Mouse (Mus musculus) layer of hippocampus, adult 8-10 months (tissue): Measurements from ENCODE around the gene Gclm. TPM values are rescaled to one million over a fixed set of nuclear protein-coding genes. Genes with fewer than 3 reads are reported as not detected.
"Not testable (repeated sequence)": the region's sequence is repeated elsewhere in the genome, so short reads cannot be mapped to it uniquely, and the experiment has no call there.

Source experiments
- DNase-seq, 2 experiments: peaks; one replicate each; pipeline ENCODE4 v3.0.0; 2022; ENCODE audit warnings: low spot score in 2 of 2
- total RNA-seq, 4 experiments: library from RNA; stranded (reverse); gene quantifications; 2 replicates each; pipeline ENCODE4 v1.2.4; 2022

Gclm gene
- 10 to 100 TPM; 80.5 to 97.3 (median 88.5) TPM for total RNA-seq

DNA sequence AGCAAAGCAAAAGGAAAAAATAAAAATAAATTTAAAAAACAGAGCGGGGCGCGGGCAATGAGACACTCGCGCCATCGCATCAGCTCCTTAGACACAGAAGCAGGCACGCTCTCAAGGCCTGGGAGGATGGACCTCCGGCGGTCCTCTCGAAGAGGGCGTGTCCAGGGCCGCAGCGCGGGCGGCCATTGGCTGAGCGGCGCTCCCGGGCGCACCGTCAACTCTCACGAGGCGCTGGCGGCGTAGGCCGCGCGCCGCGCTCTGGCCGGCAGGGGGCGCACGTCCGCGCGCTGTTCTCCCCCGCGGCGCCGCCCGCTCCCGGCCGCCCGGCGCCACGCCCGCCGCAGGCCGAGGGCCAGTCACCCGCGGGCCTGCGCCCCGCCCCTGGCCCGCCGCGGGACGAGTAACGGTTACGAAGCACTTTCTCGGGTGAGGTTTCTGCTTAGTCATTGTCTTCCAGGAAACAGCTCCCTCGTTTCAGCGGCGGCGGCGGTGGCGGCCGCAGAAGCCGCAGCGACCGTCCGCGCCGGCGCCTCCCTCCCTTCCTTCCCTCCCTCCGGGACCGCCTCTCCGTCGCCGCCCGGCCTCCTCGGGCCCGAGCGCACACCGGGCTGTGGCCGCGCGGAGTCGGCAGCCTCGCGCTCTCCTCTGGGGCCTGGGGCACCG, at the start of gene Gclm:
Gene Gclm, plus strand, starts transcription at position 343 of the 663 bp plus-strand sequence.
- DNase-seq: peak; percentile 88 to 92

GRCm38 (mm10) chr3:122196621-122197298, 48.6 kb upstream of the Gclm start:
- DNase-seq: no peak

GRCm38 (mm10) chr3:122198532-122198931, 46.8 kb upstream of the Gclm start:
- no peak for DNase-seq

GRCm38 (mm10) chr3:122198966-122199381, 46.4 kb upstream of the Gclm start:
- DNase-seq: no peak

DNA sequence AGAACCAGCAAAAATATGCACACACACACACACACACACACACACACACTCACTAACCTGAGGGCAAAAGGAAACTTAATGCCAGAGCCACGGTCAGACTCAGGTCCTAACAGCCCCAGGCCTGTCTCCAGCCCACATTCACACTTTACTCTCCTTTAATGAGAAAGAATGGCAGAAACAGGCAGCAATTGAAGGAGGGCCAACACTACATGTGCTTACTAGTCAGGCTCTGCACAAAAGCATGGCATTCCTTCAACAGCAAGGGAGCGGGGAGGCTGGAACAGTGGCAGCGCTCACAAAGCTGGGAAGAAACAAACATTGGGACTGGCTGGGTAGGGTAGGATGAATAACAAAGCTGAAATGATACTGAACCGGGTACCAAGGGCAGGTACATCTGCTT, 45.8 kb upstream of the Gclm start:
- DNase-seq: no peak

- DNase-seq: no peak
Measured at GRCm38 (mm10) chr3:122200017-122200416, 45.3 kb upstream of the Gclm start.

DNA sequence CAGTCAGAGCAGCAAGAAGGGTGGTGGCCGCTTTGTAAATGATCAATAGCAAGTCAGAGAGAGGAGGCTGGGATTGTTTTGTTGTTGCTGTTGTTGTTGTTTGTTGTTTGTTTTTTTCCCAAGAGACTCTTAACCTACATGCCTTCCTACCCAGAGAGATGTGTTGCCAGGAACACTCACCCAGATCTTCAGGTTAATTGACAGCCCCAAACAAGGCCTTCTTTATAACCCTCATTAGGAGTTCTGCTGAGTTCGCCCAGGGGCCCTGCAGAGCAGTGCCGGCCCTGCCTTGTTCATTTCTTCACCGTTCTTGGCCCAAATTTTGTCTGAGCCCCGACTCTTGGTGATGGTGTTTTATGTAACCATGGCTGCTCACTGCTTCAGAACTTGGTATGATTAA, 44.9 kb upstream of the Gclm start:
- peak; percentile 10 to 11 for DNase-seq

- no peak for DNase-seq
Measured at GRCm38 (mm10) chr3:122202307-122202732, 43.0 kb upstream of the Gclm start.

- no peak for DNase-seq
Measured at GRCm38 (mm10) chr3:122203675-122204329, 41.6 kb upstream of the Gclm start.

DNA sequence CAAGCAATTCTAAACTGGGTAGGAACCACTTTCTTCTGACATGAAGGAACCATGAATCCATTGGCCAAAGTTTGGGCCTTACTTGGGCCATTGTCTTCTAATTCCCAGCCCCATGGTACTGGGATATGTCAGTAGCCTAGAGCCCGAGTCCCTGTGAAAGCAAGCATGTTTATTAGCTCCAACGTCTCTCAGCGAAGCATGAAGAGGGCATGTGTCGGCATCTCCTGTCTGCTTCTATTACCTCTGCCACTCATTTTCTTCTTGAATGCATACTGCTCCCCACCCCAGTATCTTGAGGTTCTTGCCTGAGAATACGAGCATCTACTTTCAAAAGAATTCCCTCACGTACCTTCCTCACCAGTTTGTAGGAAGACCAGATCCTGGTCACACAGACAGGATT, 39.6 kb upstream of the Gclm start:
- no peak for DNase-seq

DNA sequence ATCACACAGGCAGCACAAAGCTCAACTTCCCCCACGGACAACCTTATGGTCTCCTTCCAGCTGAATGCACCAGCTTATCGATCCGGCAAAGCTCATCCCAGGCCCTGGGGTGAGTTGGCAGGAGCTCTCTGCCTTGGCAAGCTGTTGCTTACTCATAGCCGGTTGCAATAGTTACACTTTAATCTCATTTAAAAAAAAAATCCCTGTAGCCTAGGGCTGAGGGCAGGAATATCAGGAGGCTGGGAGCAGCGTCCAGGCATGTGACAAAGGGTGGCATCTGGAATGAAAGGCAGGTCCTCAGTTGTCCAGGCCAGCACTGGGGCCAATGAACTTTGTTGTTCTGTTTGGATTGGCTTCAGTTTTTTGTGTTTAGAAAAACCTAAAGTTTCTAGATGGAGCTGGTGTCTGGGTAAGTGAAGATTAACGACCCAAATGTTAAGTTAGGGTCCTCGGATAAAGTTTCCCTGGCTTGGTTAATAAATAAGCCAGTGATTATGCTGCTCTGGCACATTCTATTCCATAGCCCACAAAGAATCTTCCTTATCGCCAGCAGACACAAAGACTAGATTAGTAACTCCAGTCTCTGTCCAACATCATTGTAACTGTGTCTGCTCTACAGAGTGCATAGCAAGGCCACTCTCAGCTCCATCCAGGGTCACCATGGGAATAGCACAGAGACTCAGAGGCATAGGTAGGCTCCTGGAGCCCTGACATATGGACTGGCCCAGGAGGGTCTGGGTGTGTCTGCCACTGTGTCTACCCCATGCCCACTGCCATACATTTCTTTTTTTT, 38.9 kb upstream of the Gclm start:
- DNase-seq: no peak

DNA sequence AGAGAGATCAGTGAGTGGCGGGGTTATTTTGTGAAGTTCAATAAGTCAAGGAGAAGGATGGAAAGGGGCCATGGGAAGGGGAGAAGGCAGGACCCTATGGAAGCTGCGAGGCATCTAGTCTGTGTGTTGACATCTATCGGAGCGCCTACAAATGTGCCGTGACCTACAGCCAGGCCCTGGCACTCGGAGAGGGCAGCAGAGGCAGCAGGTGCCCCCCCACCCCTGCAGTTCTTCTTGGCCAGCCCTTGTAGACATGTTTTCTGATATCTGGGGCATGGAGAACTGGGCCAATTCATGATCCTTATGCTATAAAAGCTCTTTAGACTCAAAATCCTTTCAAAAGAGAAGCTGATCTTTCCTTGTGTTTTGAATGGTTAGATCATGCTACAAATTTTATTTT, 37.6 kb upstream of the Gclm start:
- DNase-seq: no peak

DNA sequence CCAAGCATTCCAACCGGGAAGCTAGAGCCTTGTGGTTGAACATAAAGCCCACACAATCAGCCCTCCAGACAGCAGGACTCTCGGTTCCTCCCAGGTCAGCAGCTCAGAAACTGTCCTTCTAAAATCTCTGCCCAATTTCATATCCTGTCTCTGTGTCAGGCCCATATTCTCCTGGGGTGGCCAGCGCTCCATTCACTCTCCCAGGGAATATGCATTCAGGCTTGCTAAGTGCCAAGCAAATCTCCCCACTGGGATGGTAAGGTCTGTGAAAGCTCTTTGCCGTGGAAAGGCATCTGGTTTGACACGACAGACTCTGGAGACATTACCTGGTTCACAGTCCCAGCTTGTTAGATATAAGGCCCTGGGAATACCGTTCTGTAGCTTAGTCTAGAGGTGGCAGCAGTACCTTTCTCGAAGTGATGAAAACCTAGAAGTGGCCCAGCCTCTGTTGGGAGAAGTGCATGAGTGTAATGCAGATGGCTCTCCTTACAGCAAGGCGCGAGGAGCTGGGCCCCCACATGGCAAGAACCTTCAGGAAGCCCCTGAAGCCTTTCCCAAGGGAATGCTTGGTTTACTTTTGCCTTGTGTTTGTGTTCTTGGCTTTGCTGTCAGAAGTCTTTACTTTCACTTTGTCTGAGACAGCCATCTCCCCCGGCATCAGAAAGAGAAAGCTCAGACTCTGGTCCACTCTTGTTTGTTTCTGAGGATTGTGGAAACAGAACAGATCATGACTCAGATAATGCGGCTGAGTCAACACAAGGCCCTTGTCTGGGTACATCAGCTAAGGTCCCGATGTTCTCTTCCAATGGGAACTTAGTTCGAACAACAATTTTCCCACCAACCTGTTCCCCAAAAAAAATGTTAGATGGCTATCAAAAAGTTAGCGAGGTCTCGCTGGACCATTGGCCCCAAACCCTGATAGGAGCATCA, 36.8 kb upstream of the Gclm start:
- DNase-seq: no peak

DNA sequence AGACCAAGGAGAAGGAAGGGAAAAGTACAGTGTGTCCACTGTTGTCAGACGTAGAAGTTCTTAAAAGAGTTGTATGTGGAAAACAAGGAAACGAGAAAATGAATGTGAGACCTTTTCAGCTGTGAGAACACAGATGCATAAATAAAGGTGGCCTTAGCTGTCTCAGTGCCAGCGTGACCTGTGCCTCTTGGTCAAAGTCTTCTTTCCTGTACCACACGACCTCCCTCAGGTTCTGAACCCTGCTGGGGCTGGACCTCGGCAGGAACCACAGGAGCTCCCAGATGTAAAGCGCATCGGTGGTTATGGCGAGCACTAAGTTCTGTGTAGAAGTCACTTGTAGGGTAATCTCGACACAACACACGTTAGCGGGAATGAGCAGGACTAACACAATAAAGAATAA, 35.8 kb upstream of the Gclm start:
- DNase-seq: no peak

GRCm38 (mm10) chr3:122210434-122210833, 34.9 kb upstream of the Gclm start:
- DNase-seq: no peak

GRCm38 (mm10) chr3:122210846-122211245, 34.5 kb upstream of the Gclm start:
- no peak for DNase-seq

- no peak for DNase-seq
Measured at GRCm38 (mm10) chr3:122211446-122212125, 33.8 kb upstream of the Gclm start.

DNA sequence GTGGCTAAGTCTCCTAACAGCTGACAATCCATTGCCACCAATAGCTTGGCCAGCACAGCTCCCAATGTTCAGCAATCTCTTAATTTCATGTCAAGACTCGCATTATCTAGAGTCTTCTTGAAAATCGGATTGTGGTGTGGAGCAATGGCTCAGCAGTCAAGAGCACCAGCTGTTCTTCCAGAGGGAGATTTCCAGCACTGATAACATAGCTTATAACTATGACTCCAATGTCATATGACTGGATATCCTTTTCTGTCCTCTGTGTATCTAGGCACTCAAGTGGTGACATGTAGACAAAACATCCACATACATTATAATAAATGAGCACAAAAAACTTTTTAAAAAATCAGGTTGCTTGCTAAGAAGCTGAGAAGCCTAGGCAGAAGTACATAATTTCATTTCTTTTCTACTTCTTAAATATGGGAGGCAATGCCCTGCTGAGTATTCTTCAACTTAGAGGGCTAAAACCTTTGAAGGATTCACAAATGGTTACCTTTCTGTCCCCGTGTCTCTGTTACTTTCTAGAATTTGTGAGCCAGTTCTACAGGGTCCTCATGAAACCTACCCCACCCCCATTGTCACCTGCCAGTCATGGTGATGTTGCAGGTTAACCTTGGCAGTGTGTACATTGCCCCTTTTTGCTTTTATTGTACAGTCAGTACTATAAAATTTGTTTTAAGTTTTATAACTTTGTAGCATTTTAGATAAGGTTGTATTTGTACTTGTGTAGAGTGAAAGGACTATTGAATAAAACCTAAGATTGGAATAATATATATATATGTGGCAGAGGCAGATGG, 23.9 kb upstream of the Gclm start:
- no peak for DNase-seq

DNA sequence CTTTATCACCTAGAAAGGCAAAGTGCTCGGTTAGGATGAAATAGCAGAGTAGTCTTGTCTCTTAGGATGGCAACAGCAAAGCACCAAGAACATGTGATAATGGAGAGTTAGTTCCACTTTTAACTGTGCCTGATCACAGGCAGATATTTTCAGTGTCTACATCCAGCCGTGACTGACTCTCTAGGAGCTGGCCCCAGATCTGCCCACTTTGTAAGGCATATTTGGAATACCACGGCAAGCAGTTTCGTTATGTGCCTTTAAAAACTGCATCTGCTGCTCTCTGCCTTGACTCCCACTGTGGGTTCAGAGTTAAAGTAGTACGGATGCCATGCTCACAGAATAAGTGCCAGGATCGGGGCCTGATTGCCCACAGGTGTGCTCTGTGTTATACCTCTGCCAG, 18.4 kb upstream of the Gclm start:
- DNase-seq: not testable (repeated sequence)
